Mouse (Mus musculus) 416B (cell line): ENCODE results near the gene 1700074P13Rik.
"Not testable (repeated sequence)": the region's sequence is repeated elsewhere in the genome, so short reads cannot be mapped to it uniquely, and the experiment has no call there.

Experiments used
- DNase-seq: peaks from one replicate; pipeline ENCODE4 v3.0.0; 2011; ENCODE audit warnings: low read depth

1700074P13Rik gene

DNA sequence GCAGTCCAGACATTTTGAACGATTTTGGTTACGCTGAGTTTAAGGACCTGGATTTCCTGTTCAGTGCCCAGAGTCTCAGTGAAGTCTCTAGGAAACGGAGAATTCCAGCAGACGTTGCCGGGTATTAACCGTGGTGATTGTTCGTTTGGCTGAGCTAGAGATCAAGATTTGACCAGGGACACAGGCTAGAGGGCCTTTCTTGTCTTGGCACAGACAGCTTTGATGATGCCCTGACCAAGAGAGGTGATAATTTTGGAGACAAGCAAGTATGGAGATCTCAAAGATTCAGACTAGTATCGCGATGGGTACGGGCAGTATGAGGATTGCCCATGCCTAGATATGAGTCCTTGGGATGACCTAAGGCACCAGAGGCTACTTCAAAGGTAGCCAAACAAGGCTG is at the start of gene 1700074P13Rik:
Gene 1700074P13Rik (minus strand): TSS at position 101 of the 400 bp plus-strand sequence.
- DNase-seq, result no peak

DNA sequence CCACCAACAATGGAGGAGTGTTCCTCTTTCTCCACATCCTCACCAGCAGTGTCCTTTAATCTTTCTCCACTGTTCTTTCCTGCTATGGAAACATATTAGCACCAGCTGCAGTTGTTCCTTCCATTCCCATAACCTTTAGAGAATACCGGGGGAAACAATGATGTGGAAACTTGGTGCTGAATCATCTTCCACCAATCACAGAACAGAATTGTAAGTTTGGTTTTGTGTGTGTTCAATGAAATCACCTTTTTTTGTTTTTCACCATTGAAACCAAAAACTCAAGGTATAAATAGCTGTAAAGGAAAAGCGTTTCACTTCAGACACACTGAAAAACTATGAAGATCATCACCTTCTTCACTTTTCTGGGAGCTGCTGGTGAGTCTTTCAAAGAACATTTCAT is 24.1 kb upstream of the 1700074P13Rik start, which contains the start of gene 1810009J06Rik:
Gene 1810009J06Rik (plus strand): TSS at position 301 of the 400 bp plus-strand sequence.
- DNase-seq, result not testable (repeated sequence)

DNA sequence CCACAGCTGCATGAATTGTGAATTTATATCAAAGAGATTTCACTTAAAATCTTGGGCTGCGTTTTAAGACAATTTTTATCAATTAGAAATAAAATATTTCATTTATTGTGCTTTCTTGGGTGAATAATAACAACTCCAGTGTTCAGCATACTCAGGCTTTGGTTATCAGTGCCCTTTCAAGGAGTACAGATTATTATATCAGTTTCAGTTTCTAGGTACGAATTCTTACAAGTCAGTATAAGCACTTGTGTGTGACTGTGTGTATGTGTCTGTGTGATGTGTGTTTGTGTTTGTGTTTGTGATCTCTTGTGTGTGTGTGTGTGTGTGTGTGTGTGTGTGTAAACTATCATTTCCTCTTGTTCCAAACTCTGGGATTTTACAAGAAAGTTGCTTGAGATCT is 13.4 kb upstream of the 1700074P13Rik start:
- DNase-seq, result no peak

DNA sequence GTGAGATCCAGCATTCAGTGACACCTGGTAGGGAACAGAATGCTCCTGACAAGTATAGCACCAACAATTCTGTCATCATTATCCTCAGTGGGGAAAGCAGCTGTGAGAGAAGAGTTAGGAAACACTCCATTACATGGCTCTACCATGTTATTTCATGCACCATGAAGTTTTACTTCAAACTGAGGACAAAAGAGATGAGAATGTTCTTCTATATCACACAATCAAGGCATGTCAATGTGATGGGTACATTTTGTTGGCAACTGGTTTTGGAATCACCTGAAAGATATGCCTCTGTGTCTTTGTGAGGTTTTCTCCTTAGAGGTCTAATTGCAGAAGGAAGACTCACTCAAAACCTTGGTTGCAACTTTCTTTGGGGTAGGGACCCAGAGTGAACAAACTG is 11.4 kb upstream of the 1700074P13Rik start, which contains the start of gene Gm4744:
Gene Gm4744 (minus strand): TSS at position 101 of the 400 bp plus-strand sequence.
- DNase-seq, result no peak

DNA sequence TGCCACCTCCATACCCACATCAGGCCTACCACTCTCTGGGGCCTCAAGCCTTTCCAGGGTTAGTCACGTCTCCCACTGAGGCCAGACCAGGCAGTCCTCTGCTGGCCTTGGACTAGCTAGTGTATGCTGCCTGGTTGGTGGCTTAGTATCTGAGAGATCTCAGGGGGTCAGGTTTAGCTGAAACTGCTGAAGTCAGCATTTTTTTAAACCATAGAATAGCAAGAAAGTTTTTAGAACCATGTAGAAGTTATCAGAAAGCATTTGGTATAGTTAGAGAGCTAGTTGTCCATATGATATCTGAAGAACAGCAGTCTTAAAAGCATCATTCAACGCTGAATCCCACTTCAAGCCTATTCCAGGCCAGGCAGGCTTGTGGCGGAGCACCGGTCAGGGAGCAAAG is 20.4 kb downstream of the 1700074P13Rik start:
- DNase-seq, result no peak

DNA sequence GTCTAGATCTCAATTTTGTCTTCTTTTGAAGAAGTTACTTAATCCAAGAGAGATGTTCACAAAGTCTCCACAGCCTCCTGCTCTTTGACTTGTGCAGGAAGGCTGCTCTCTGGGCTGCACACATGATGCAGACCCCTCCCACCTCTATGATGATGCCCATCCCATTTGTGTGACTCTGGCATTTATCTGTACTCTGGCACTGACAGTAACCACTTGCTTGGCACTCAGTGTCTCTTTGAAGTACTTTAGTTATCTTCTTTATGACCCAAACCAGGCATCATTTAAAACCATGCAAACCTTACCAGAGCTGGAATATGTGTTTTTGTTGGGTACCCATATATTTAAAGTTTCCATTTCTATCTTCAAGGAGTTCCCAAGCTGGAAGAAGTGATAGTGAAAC is 40.1 kb downstream of the 1700074P13Rik start, which contains the start of gene Prss58:
Gene Prss58 (minus strand): TSS at position 101 of the 400 bp plus-strand sequence.
- DNase-seq, result no peak

DNA sequence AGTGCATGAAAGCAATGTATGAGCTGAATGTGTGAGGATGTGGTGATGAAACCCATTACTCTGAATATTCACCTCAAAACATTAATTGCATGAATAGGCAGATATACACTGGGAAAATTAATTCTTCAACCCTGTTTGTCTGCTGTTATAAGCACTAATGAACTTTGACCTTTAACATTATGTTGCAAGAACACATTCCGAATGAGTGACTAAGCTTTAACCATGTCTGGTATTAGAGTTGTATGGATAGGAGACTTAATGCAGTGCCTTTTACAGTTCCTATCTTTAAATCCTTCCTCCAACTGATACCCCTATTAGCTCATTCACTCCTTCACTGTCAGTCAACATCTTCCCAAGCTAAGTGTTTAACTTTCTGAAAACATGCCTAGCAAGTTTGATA is 45.6 kb downstream of the 1700074P13Rik start:
- DNase-seq, result peak; percentile 40

DNA sequence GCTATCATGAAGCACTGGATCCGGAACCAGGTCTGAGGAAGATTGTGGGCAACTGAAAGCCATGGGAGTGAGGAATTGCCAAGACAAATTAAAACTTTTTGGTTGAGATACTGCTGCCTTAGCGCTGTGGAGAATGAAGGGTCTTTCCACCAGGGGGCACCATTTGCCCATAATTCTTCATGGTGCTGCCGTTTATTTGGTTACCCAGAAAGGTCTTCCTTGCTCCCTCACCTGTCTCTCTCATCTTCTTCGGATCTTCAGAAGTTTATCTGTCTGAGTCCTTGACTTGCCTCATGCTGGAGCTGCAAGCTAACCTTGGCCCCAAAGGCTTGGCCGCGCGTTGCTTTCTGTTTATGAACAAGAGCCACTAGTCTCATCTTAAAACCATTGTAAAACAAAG is 46.8 kb downstream of the 1700074P13Rik start:
- peak; percentile 85 for DNase-seq

DNA sequence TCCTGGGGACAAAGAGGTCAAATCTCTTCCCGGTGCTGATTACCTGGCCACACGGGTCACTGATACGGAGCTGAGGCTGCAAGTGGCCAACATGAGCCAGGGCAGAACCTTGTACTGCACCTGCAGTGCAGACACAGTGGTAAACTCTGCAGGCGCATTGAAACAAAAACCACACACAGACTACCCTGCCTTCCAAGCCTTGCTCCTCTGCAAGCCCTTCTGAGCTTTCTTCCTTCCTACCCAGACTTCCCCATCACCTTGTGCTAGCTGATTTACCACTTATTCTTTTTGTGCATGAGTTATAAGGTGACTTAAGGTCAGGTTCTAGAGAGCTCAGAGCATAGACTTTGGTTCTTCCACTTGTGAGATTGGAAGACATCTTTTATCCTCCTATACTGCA is 48.6 kb downstream of the 1700074P13Rik start:
- DNase-seq, result no peak

DNA sequence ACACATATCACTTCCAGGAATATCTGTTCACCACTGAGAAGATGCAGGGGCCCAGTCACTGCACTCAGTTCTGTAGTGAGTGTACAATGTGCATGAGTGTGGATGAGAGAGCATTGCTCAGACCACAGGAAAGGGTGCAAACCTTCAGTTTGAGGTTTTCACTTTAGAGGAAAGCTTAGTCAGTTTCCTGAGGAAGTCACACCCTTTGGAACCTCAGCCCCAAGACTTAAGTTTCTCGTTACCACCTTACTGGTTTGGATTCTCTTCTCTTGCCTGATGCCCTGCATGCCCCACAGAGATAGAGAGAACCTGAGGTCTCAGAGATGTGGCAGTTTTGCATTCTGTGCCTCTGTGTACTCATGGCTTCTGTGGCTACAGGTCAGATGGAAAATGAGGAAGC is 49.4 kb downstream of the 1700074P13Rik start:
- DNase-seq, result peak; percentile 100

DNA sequence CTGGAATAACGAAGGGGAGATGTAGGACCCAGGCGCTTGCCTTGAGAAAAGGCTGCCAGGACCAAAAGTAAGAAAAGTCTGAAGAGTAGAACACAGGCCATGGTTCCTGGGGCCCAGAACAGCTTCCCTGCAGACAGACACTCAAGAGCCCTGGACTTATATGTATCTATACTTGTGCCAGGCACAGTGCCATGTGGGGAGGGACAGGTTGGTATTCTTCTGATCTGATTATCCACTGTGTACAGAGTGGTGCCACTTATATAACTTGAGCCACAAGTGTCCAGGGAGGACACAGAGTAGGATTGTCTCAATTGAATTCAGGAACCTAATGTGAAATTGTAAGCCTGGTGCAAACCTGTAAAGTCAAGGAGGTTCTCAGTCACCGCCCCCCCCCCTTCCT is 53.0 kb downstream of the 1700074P13Rik start, which contains the start of gene Moxd2:
Gene Moxd2 (minus strand): TSS at position 101 of the 400 bp plus-strand sequence.
- no peak for DNase-seq
